Comparison of ENCODE assay signal across 11 mouse cellular contexts in the genomic region with DNA sequence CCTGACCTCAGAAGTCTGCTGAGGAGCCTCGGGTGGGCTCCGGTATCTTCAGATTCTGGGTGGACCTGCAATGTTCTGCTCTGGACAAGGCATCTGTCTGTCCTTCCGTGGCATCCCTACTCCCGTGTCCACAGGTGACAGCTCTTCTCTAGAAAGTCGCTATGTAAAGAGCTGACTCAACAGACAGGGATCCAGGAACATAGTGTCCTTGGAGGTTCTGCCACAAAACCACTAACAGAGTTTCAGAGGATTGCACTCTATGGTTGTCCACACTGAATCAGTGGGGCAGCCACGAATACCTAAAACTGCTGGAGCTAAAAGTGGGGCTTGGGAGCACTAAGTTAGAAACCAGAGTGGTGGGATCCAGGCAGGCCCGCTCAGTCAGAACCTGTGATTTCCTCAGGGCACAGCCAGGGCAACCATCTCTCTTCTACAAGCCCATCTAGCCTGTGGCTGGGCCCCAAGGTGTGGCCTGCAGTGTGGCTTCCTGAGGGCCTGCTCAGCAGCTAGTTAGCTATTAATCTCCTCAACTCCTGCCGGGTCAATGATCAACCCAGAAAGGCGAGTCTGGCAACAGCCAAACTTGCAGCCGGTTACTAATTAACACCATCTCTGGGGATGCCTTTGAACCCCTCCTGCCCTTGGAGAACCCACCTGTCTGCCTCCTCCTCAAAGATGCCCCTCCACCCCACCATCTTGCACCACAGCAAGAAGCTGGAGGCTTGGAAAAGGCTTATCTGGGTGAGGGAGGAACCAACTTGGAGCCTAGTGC. TPM values are rescaled to one million over a fixed set of nuclear protein-coding genes. Genes with fewer than 3 reads are reported as not detected.
DNase-seq lines count a peak whose midpoint lies in the region; ATAC-seq and TF ChIP-seq lines count a peak whose summit lies in the region.
"Had no signal": no experiment of that assay in that cellular context is flagged by ENCODE, and none has a peak within 500 bp of the region (broad histone marks: within the 10 kb centered on the region; RNA-seq: fewer than 3 reads in every experiment).

No protein-coding gene starts in this region.

- H3K9ac ChIP-seq in heart, adult 2 months (ENCODE audit: low read depth, low read length): no peak overlapping the region
- H3K9ac ChIP-seq in hindbrain, embryonic 16.5 days (ENCODE audit: low read depth, low read length): no peak overlapping the region
- 0 out of 2 replicates have a peak overlapping the region, but pooled peaks have one; percentile 21 for H3K9ac ChIP-seq in midbrain, embryonic 13.5 days (replicated peaks)

- no peaks in the 10 kb centered on the region for H3K27me3 ChIP-seq in heart, adult 2 months (ENCODE audit: control insufficient read depth, insufficient read depth, low read length)
- no peaks in the 10 kb centered on the region for H3K27me3 ChIP-seq in hindbrain, embryonic 16.5 days (replicated peaks; ENCODE audit: control insufficient read depth, insufficient read depth, low read length)
- H3K27me3 ChIP-seq in midbrain, embryonic 13.5 days: no peaks in the 10 kb centered on the region

- no peak overlapping the region for H3K4me2 ChIP-seq in hindbrain, embryonic 16.5 days (ENCODE audit: low read length)
- no peak overlapping the region for H3K4me2 ChIP-seq in midbrain, embryonic 13.5 days (replicated peaks)

- 73% methylated on average over 10 of the region's 10 CpGs for WGBS in heart, adult 2 months
- WGBS in hindbrain, embryonic 16.5 days: 72% methylated on average over 10 of the region's 10 CpGs
- 35% methylated on average over 10 of the region's 10 CpGs for WGBS in large intestine, adult 2 months
- 89% methylated on average over 10 of the region's 10 CpGs for WGBS in midbrain, embryonic 13.5 days

- H3K27ac ChIP-seq in heart, adult 2 months: peak overlapping the region; percentile 54
- peak overlapping the region; percentile 46; the same call in 1 of the 2 replicates for H3K27ac ChIP-seq in hindbrain, embryonic 16.5 days (ENCODE audit: low read depth, low read length)
- H3K27ac ChIP-seq in midbrain, embryonic 13.5 days: peak overlapping the region; percentile 40; the same call in 1 of the 2 replicates

- DNase-seq in heart, adult 2 months: no peak
- no peak for DNase-seq in heart, adult 11 months
- DNase-seq in large intestine, adult 2 months (ENCODE audit: low read depth, low spot score): peak; percentile 83
- no peak for DNase-seq in right cerebral cortex, postnatal 4 days
- DNase-seq in adrenal gland, adult 2 months: no peak
- no peak for DNase-seq in left cerebral cortex, adult 8-10 months (ENCODE audit: low spot score in 2 of 2)
- DNase-seq: B cell, adult 2 months; cerebellum, adult 9-10 months; thymus, postnatal 14 days had no signal

- H3K79me2 ChIP-seq in heart, adult 2 months (replicated peaks; ENCODE audit: control insufficient read depth, insufficient read depth, low read length): peaks cover 7% of the 10 kb centered on the region

- H3K9me3 ChIP-seq in hindbrain, embryonic 16.5 days (ENCODE audit: control insufficient read depth, low read length): no peaks in the 10 kb centered on the region
- no peaks in the 10 kb centered on the region for H3K9me3 ChIP-seq in midbrain, embryonic 13.5 days

- no peak for TF ChIP-seq CTCF in heart, adult 2 months (IDR thresholded peaks at IDR 0.05)

- peaks cover 33% of the 10 kb centered on the region for H3K4me1 ChIP-seq in heart, adult 2 months (ENCODE audit: control insufficient read depth, insufficient read depth, low read length)
- H3K4me1 ChIP-seq in hindbrain, embryonic 16.5 days (ENCODE audit: control insufficient read depth, insufficient read depth, low read depth, low read length): peaks cover 50% of the 10 kb centered on the region
- peaks cover 85% of the 10 kb centered on the region for H3K4me1 ChIP-seq in midbrain, embryonic 13.5 days (replicated peaks)

- intact Hi-C loops in heart, adult 2 months (cut with DNase I): no loop called here

- TF ChIP-seq EP300 in heart, adult 2 months (IDR thresholded peaks at IDR 0.05; ENCODE audit: insufficient read depth, low read depth, low read length): no peak

- no peak for ATAC-seq in hindbrain, embryonic 16.5 days
- no peak for ATAC-seq in midbrain, embryonic 13.5 days

- no peak for TF ChIP-seq POLR2A in heart, adult 2 months (IDR thresholded peaks at IDR 0.05; ENCODE audit: insufficient read depth, low read depth, low read length)

- H3K4me3 ChIP-seq in heart, adult 2 months: no peak overlapping the region
- no peak overlapping the region for H3K4me3 ChIP-seq in hindbrain, embryonic 16.5 days (ENCODE audit: low read length)
- no peak overlapping the region for H3K4me3 ChIP-seq in midbrain, embryonic 13.5 days (replicated peaks)

- H3K36me3 ChIP-seq in heart, adult 2 months (ENCODE audit: control insufficient read depth, insufficient read depth, low read length): peaks cover 6% of the 10 kb centered on the region
- 0 out of 2 replicates have a peak, but pooled peaks cover 3% of the 10 kb centered on the region for H3K36me3 ChIP-seq in hindbrain, embryonic 16.5 days (ENCODE audit: control insufficient read depth, insufficient read depth, low read length)
- H3K36me3 ChIP-seq in midbrain, embryonic 13.5 days: peaks cover 57% of the 10 kb centered on the region

RNA-seq across cellular contexts. Expression of a gene that starts 34.6 kb away (rescaled TPM):
- total RNA-seq in heart, adult 2 months (2021): 10 to 100 TPM; 31.6 to 32.4 TPM
- polyA plus RNA-seq in heart, adult 2 months (2012; rRNA removed): 22.0 and 23.2 TPM in 2 replicates
- polyA plus RNA-seq in hindbrain, embryonic 16.5 days (2015; fragmentation: Nextera tagmentation; extraction: Ambion mirVana): 13.3 and 15.1 TPM in 2 replicates
- polyA plus RNA-seq in large intestine, adult 2 months (2012; rRNA removed): 7.3 and 12.8 TPM in 2 replicates
- polyA plus RNA-seq in midbrain, embryonic 13.5 days (2015; fragmentation: Nextera tagmentation; extraction: Ambion mirVana): 21.4 and 27.9 TPM in 2 replicates
- total RNA-seq in adrenal gland, adult 2 months (2021): 10 to 100 TPM; 17.6 to 21.1 TPM
- polyA plus RNA-seq in adrenal gland, adult 2 months (2012; rRNA removed): 37.1 and 49.2 TPM in 2 replicates
- total RNA-seq in left cerebral cortex, adult 8-10 months (2022): 10 to 100 TPM; 23.3 to 28.8 (median 26.6) TPM

RNA-seq across cellular contexts. Expression of a gene that starts 36.9 kb away (rescaled TPM):
- total RNA-seq in heart, adult 2 months (2021): 10 to 100 TPM; 36.3 to 40.4 TPM
- polyA plus RNA-seq in heart, adult 2 months (2012; rRNA removed): 37.5 and 50.1 TPM in 2 replicates
- polyA plus RNA-seq in hindbrain, embryonic 16.5 days (2015; fragmentation: Nextera tagmentation; extraction: Ambion mirVana): 15.4 and 19.3 TPM in 2 replicates
- polyA plus RNA-seq in large intestine, adult 2 months (2012; rRNA removed): 48.2 and 83.6 TPM in 2 replicates
- 21.3 and 22.8 TPM in 2 replicates for polyA plus RNA-seq in midbrain, embryonic 13.5 days (2015; fragmentation: Nextera tagmentation; extraction: Ambion mirVana)
- 10 to 100 TPM; 46.4 to 70.8 TPM for total RNA-seq in adrenal gland, adult 2 months (2021)
- 70.1 and 84.9 TPM in 2 replicates for polyA plus RNA-seq in adrenal gland, adult 2 months (2012; rRNA removed)
- 10 to 100 TPM; 41.2 to 50.9 (median 43.0) TPM for total RNA-seq in left cerebral cortex, adult 8-10 months (2022)
